Mouse (Mus musculus) spleen, adult 12 weeks (tissue): Measurements from ENCODE around the gene Kcnn4.

Experiments used
- DNase-seq: peaks from one replicate; pipeline ENCODE4 v3.0.0; 2022; ENCODE audit warnings: low spot score

Kcnn4 gene

DNA sequence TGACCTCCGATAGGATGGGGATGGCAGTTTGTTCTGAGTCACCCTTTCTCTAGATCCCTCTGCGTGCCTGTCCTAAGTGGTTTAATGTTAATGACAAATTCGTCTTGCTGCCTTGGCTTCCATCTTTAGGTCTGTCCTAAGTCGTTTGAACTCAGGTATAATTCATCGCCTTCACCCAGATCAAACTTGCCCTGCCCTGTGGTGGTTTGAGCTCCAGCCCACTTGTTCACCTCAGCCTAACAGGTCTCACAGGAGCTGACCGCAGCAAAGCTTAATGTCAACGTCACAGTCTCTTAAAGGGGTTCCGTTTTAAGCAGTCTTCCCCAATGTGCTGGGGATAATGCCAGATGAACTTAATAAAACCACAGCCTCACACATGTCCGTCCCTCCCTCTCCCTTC is 55.9 kb downstream of the Kcnn4 start:
- no peak for DNase-seq

DNA sequence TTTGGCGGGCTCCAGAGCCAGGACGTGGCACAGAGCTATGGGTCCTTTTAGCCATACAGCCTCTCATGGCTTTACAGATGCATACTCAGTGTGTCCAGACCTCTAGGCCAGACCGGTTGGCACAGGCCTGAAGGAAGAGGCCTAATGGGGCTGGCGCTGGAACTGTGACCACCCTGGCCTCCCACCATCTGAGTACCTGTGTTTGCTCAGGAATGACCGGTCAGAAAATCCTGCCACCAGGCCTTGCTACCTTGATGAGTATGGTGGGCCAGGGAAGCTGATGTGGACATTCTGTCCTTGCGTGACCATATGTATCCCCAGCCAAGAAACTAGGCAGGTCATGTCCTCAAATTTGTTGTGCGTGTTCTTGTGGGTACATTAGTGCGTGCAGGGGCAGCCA is 57.1 kb downstream of the Kcnn4 start:
- DNase-seq: no peak

DNA sequence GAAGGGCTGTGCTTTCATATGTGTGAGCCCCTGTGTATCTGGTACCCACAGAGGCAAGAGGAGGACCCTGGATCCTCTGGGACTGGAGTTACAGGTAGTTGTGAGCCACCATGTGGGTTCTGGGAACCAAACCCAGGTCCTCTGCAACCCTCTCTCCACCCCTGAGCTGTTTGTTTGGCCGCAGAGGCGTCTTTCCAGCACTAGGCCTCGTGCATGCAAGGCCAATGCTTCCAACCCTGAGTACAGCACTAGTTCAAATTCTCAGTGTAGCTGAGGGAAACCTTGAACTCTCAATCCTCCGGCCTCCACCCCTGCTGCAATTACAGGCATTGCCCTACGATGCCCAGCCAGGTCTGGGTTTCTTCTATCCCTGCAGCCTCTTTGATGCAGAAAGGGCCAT is 58.7 kb downstream of the Kcnn4 start:
- no peak for DNase-seq

DNA sequence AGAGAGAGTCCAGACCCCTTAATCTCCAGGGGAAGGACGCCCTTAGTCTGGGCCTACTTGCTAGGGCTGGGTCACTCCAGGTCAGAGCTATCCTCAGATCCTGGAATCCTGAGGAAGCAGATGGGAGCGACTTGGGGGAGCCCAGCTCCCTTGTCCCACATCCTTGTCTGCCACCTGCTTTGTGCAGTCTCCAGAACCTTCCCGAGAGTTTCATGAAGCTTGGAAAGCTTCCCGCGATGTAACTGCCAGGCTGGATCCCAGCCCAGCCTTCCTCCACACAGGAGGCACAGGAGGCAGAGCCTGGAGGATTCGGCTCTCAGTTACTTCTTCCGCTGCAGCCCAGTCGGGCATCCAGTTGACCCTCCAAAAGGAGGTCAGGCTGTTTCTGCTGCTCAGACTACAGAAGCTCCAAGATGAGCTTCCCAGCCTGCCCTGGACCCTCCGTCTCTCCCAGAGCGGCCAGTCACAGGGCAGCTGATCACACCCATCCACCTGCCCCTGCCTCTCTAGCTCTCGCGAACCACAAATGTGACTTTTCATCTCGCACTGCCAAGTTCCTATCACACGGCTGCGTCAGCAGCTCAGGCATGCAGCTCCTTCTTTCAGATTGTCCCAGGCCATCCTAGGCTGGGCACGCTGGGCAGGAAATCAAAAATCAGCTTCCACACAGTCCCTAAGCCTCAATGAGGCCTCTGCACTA is 59.5 kb downstream of the Kcnn4 start:
- DNase-seq: no peak

DNA sequence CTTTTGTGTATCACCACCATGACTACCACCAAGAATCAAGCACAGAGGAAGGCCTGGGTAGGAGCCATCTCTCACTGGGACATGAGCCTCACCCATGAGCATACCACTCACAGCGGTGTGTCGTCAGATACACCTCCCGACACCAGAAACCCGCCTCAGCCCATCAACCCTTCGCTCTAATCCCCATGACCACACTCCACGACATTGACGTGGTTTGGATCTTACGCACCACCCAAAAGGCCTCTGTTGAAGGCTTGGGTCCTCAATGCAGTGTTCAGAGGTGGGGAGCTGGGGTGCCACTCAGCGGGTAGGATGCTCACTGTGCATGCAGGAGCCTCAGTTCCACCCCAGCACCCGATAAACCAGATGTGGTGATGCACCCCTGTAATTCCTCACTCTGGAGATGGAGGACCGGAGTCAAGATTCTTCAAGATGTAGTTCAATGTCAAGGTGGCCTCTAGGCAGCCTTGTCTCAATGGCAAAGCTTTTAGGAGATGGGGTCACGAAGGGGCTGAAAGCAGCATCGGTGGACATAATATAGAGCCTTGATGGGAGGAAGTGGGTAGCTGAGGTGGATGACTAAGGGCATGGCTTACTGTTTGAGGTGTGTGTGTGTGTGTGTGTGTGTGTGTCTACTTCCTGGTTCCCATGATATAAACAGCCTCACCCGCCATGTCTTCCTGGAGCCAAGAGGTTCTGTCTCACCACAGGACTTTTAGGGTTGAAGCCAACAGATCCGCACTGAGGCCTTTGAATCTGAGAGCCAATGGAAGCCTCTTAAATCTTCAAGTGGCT is 60.7 kb downstream of the Kcnn4 start:
- DNase-seq: no peak

DNA sequence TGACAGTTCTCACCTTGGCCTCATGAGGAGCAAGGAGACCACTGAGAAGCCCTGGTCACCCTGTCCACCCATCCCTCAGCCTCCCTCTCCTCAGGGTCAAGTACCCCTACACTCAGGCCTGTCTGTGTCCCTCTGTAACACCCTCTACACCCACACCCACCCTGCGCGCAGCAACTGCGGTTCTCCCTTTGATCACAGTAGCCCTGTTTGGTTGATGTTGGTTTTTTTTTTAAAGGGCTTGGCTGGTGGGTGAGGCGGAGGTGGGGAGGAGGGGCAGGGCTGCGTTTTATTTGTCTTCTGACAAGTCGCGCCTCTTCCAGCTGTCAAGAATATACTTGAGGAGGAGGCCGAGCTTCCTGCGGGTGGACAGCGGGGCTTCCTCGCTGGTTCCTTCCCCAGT is 61.6 kb downstream of the Kcnn4 start:
- no peak for DNase-seq

DNA sequence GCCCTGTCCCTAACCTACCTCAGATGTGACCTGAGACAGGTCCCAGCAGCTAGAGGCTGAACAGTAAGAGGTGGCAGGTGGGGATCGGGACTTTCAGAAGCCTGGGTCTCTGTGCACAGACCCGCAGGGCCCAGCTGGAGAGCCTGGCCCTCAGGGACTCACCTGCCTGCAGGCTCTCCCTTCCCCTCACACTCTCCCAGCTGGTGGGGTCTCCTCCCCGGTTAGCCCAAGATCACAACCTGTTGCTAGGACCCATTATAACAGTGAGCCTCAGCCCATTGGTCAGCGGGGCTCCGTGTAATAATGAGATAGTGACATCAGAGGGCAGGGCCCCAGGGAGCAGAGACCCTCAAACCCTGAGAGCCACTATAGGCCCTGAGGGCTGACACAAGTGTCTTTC is 65.2 kb downstream of the Kcnn4 start:
- DNase-seq: no peak
